Mouse (Mus musculus): ENCODE results near the gene Spice1.

DNA sequence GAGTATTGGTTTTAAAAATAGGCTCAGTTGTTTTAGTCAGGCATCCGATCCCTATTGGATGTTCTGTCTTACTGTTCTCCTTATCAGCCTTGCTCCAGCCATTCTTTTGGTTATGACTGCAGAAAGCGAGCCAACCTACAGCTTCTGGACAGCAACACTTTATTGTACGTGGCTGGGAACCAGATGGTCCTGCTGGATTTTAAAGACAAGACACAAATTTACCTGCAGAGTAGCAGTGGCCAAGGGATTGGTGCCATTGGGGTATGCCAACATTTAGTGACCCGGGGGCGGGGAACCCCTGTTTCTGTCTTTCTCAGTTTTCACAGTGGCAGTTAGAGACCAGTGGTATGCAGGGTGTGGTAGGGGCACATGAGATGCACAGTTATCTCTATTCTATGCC is 60.3 kb downstream of the Spice1 start:
- no peak for TF ChIP-seq CTCF (IDR thresholded peaks at IDR 0.05; ENCODE audit: low read depth, low read length)
- no peak for TF ChIP-seq GATA1 (IDR thresholded peaks at IDR 0.05; ENCODE audit: borderline replicate concordance, low read length)
- TF ChIP-seq POLR2AphosphoS5 (IDR thresholded peaks at IDR 0.05; ENCODE audit: insufficient replicate concordance, low read depth, low read length), result no peak
- TF ChIP-seq TAL1 (conservative IDR thresholded peaks at IDR 0.05; ENCODE audit: low read depth, low read length), result no peak
- TF ChIP-seq GATA2 (IDR thresholded peaks at IDR 0.05; ENCODE audit: borderline replicate concordance, low read depth, low read length), result no peak

Measured in G1E (cell line).